Mouse (Mus musculus) kidney, embryonic 15.5 days (tissue): ENCODE measurements at regions not wholly inside any gene's neighbourhood (a gene's known extent, or its start where the extent isn't known, plus 50 kb on each side); places are given as distances from the start of the nearest gene placed in this dataset.

ENCODE experiments used
- ATAC-seq: fragments of 200-750 bp; cut with Nextera tagmentation; replicated peaks from 2 replicates; pipeline ENCODE4 v1.8.0; 2017; ENCODE audit warnings: moderate TSS enrichment; ENCODE audit not compliant: low FRiP score
- H3K27ac ChIP-seq: fragments of 300-500 bp; sonication (generic); 2 replicates; pipeline ENCODE4 v1.5.1; 2015; ENCODE audit warnings: mild to moderate bottlenecking, inconsistent platforms
- H3K27me3 ChIP-seq: fragments of 300-500 bp; sonication (generic); 2 replicates; pipeline ENCODE4 v1.6.1; 2015; ENCODE audit warnings: inconsistent platforms
- H3K36me3 ChIP-seq: fragments of 300-500 bp; sonication (generic); 2 replicates; pipeline ENCODE4 v1.6.1; 2015; ENCODE audit warnings: inconsistent platforms
- H3K4me1 ChIP-seq: fragments of 300-500 bp; sonication (generic); 2 replicates; pipeline ENCODE4 v1.6.1; 2015; ENCODE audit warnings: inconsistent platforms
- H3K4me2 ChIP-seq: fragments of 300-500 bp; sonication (generic); 2 replicates; pipeline ENCODE4 v1.6.1; 2015; ENCODE audit warnings: moderate library complexity, mild to moderate bottlenecking, inconsistent platforms
- H3K4me3 ChIP-seq: fragments of 300-500 bp; sonication (generic); replicated peaks from 2 replicates; pipeline ENCODE4 v1.5.1; 2015; ENCODE audit warnings: mild to moderate bottlenecking, inconsistent platforms
- H3K9ac ChIP-seq: fragments of 300-500 bp; sonication (generic); 2 replicates; pipeline ENCODE4 v1.6.1; 2015; ENCODE audit warnings: mild to moderate bottlenecking, inconsistent platforms
- H3K9me3 ChIP-seq: fragments of 300-500 bp; sonication (generic); replicated peaks from 2 replicates; pipeline ENCODE4 v1.6.1; 2016; ENCODE audit warnings: inconsistent platforms
- WGBS: fragments of 180-500 bp; shearing (Covaris S2); methylation state at CpG from one replicate; pipeline ENCODE4 v1.1.7; 2015; ENCODE audit warnings: mixed read lengths; 5-methylcytosine and 5-hydroxymethylcytosine counted together

- 72% methylated on average over 3 of the region's 3 CpGs for WGBS
- Histone ChIP-seq H3K9me3 (no peaks in the 10 kb centered on the region), H3K36me3 (no peaks in the 10 kb centered on the region), H3K27me3 (no peaks in the 10 kb centered on the region), H3K4me2 (no peak overlapping the region), H3K27ac (no peak overlapping the region), H3K9ac (no peak overlapping the region), H3K4me3 (no peak overlapping the region), H3K4me1 (no peaks in the 10 kb centered on the region)
- no peak for ATAC-seq
Observed at GRCm38 (mm10) chr9:85095234-85095633, 217.3 kb upstream of the Gm11114 start.

- Histone ChIP-seq H3K4me1 (no peaks in the 10 kb centered on the region), H3K9me3 (no peaks in the 10 kb centered on the region), H3K27me3 (no peaks in the 10 kb centered on the region), H3K4me2 (no peak overlapping the region), H3K27ac (no peak overlapping the region), H3K36me3 (no peaks in the 10 kb centered on the region), H3K9ac (no peak overlapping the region), H3K4me3 (no peak overlapping the region)
- no peak for ATAC-seq
- WGBS, result 81% methylated on average over 4 of the region's 4 CpGs
Observed at GRCm38 (mm10) chr9:85096520-85096919, 216.1 kb upstream of the Gm11114 start.

DNA sequence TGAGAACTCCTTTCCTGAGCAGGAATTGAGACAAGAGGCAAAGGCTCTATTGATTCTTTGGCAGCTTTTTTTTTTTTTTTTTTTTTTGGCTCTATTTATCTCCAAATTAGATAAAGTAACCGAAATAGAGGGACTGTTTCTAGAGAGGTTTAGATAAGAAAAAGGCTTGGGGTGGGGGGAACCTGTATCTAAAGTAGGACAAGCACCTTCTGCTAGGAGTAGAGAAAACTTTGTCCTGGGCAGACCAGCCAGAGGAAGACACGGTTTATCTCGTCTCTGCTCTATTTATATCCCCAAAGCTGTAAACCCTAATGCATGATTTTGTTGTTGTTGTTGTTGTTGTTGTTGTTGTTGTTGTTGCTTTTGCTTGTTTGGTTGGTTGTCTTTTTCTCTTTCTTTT, 199.6 kb upstream of the Gm11114 start:
- no peak for ATAC-seq
- Histone ChIP-seq H3K4me1 (no peaks in the 10 kb centered on the region), H3K9ac (no peak overlapping the region), H3K4me3 (no peak overlapping the region), H3K36me3 (no peaks in the 10 kb centered on the region), H3K4me2 (no peak overlapping the region), H3K27ac (no peak overlapping the region), H3K9me3 (no peaks in the 10 kb centered on the region), H3K27me3 (no peaks in the 10 kb centered on the region)
- 69% methylated on average over 3 of the region's 3 CpGs for WGBS

- H3K9ac ChIP-seq, result no peak overlapping the region
- no peak overlapping the region for H3K4me2 ChIP-seq
- no peaks in the 10 kb centered on the region for H3K4me1 ChIP-seq
- 38% methylated on average over 2 of the region's 2 CpGs for WGBS
- no peaks in the 10 kb centered on the region for H3K36me3 ChIP-seq
- no peak for ATAC-seq
- no peaks in the 10 kb centered on the region for H3K9me3 ChIP-seq
- no peak overlapping the region for H3K27ac ChIP-seq
- H3K27me3 ChIP-seq, result no peaks in the 10 kb centered on the region
- no peak overlapping the region for H3K4me3 ChIP-seq
Observed at GRCm38 (mm10) chr9:85114234-85114633, 198.3 kb upstream of the Gm11114 start.

DNA sequence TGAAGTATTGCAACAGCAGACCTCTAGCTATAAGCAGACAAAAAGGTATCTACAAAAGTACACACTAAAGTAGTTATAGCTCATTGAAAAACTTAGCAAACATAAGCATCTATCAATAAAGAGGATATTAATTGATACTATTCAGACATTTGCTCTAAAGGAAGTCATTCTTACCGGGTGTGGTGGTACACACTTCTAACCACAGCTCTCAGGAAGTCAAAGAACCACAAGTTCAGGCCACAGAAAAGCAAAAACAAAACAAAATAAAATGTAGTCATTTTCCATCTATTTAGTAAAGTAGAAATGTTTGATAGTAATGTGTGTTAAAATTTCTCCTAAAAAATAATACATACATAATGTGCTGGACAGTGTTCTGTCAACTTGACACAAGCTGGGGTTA, 192.5 kb upstream of the Gm11114 start:
- Histone ChIP-seq H3K9me3 (no peaks in the 10 kb centered on the region), H3K4me1 (no peaks in the 10 kb centered on the region), H3K36me3 (no peaks in the 10 kb centered on the region), H3K4me3 (no peak overlapping the region), H3K27ac (no peak overlapping the region), H3K4me2 (no peak overlapping the region), H3K9ac (no peak overlapping the region), H3K27me3 (no peaks in the 10 kb centered on the region)
- ATAC-seq, result no peak
- 72% methylated on average over 1 of the region's 1 CpGs for WGBS

- ATAC-seq, result no peak
- Histone ChIP-seq H3K36me3 (no peaks in the 10 kb centered on the region), H3K4me1 (no peaks in the 10 kb centered on the region), H3K27ac (no peak overlapping the region), H3K9ac (no peak overlapping the region), H3K27me3 (no peaks in the 10 kb centered on the region), H3K4me2 (no peak overlapping the region), H3K4me3 (no peak overlapping the region), H3K9me3 (no peaks in the 10 kb centered on the region)
Observed at GRCm38 (mm10) chr9:85121059-85121458, 191.5 kb upstream of the Gm11114 start.

DNA sequence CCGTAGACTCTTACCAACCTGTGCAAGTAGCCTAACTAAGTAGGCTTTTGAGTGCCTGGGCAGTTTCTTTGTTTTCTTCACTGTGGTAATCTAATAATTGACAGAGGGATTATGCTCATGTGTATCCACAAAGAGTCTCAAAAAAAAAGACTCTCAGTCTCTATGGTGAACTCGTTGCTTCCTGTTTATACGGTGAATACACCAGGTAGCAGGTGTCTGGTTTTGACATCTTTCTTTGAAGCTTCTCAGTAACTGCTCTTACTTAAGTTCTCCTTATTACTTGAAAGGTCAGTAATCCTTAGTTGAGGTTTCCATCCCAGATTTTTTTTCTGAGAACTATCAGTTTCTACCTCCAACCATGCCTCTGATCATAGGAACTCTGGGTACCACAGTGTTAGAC, 188.9 kb upstream of the Gm11114 start:
- Histone ChIP-seq H3K27me3 (no peaks in the 10 kb centered on the region), H3K4me1 (no peaks in the 10 kb centered on the region)
- 85% methylated on average over 3 of the region's 3 CpGs for WGBS

GRCm38 (mm10) chr9:85125775-85126174, 186.8 kb upstream of the Gm11114 start:
- 52% methylated on average over 4 of the region's 4 CpGs for WGBS
- Histone ChIP-seq H3K27me3 (no peaks in the 10 kb centered on the region), H3K9me3 (no peaks in the 10 kb centered on the region), H3K4me3 (no peak overlapping the region), H3K27ac (no peak overlapping the region), H3K4me1 (no peaks in the 10 kb centered on the region), H3K4me2 (no peak overlapping the region), H3K36me3 (no peaks in the 10 kb centered on the region), H3K9ac (no peak overlapping the region)
- ATAC-seq, result no peak

More for the DNA sequence above, 188.9 kb upstream of the Gm11114 start:
- Histone ChIP-seq H3K27ac (no peak overlapping the region), H3K9me3 (no peaks in the 10 kb centered on the region), H3K36me3 (no peaks in the 10 kb centered on the region), H3K9ac (no peak overlapping the region), H3K4me3 (no peak overlapping the region), H3K4me2 (no peak overlapping the region)
- ATAC-seq, result no peak

DNA sequence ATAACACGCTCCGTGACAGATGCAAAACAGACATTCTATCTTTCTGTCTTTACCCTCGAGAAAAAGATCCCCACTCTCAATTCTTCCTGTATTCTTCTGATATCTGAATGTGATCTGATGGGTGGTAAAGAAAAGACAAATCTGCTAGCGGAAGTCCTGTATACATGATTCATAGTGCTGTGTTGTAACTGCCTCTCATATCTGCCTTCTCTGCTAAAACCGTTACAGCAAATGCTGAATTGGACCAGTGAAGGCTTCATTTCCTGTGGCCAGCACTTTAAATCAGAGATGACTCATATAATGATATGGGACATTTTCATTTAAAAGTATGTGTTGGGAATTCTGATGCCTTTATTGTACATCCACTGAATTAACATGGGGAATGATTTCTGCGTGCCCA, 186.0 kb upstream of the Gm11114 start:
- no peak for ATAC-seq
- Histone ChIP-seq H3K4me2 (no peak overlapping the region), H3K4me1 (no peaks in the 10 kb centered on the region), H3K9ac (no peak overlapping the region), H3K9me3 (no peaks in the 10 kb centered on the region), H3K27ac (no peak overlapping the region), H3K4me3 (no peak overlapping the region), H3K27me3 (no peaks in the 10 kb centered on the region), H3K36me3 (no peaks in the 10 kb centered on the region)
- 77% methylated on average over 6 of the region's 6 CpGs for WGBS

- WGBS, result 59% methylated on average over 4 of the region's 4 CpGs
- no peaks in the 10 kb centered on the region for H3K4me1 ChIP-seq
- no peaks in the 10 kb centered on the region for H3K9me3 ChIP-seq
- H3K36me3 ChIP-seq, result no peaks in the 10 kb centered on the region
- H3K27me3 ChIP-seq, result no peaks in the 10 kb centered on the region
- no peak overlapping the region for H3K4me2 ChIP-seq
- no peak; the same call in 1 of the 2 replicates for ATAC-seq
- no peak overlapping the region for H3K9ac ChIP-seq
- H3K4me3 ChIP-seq, result no peak overlapping the region
- no peak overlapping the region for H3K27ac ChIP-seq
Observed at GRCm38 (mm10) chr9:85127107-85127506, 185.5 kb upstream of the Gm11114 start.

- H3K4me2 ChIP-seq, result no peak overlapping the region
- H3K9me3 ChIP-seq, result no peaks in the 10 kb centered on the region
- H3K9ac ChIP-seq, result no peak overlapping the region
- WGBS, result 81% methylated on average over 1 of the region's 1 CpGs
- no peaks in the 10 kb centered on the region for H3K4me1 ChIP-seq
- no peak overlapping the region for H3K27ac ChIP-seq
- H3K36me3 ChIP-seq, result no peaks in the 10 kb centered on the region
- H3K27me3 ChIP-seq, result no peaks in the 10 kb centered on the region
- no peak overlapping the region for H3K4me3 ChIP-seq
- ATAC-seq, result no peak
Observed at GRCm38 (mm10) chr9:85134900-85135299, 177.7 kb upstream of the Gm11114 start.

- 55% methylated on average over 6 of the region's 6 CpGs for WGBS
- Histone ChIP-seq H3K9me3 (no peaks in the 10 kb centered on the region), H3K27me3 (no peaks in the 10 kb centered on the region), H3K27ac (no peak overlapping the region), H3K9ac (no peak overlapping the region), H3K4me1 (no peaks in the 10 kb centered on the region), H3K4me3 (no peak overlapping the region), H3K36me3 (no peaks in the 10 kb centered on the region), H3K4me2 (no peak overlapping the region)
- no peak for ATAC-seq
Observed at GRCm38 (mm10) chr9:85136715-85137582, 175.6 kb upstream of the Gm11114 start.

DNA sequence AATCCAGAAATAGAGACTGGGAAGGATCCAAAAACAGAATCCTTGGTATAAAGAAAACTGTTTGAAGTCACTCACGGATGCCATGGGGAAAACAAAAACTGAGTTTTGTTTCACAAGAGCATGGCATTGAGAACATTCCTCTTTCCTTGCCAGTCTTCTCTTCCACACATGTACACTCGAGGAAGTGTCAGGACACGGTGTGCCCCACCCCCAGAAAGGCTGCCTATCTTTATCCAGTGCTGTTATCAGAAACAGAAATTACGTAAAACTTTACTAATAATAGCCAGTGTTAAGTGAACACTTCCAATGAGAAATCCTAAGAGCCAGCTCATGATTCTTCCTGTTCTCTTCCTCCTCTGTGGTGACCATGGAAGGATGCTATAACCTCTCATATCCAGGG, 172.7 kb upstream of the Gm11114 start:
- Histone ChIP-seq H3K4me1 (no peaks in the 10 kb centered on the region), H3K4me3 (no peak overlapping the region), H3K9ac (no peak overlapping the region), H3K36me3 (no peaks in the 10 kb centered on the region), H3K27ac (no peak overlapping the region), H3K4me2 (no peak overlapping the region), H3K9me3 (no peaks in the 10 kb centered on the region), H3K27me3 (no peaks in the 10 kb centered on the region)
- 75% methylated on average over 4 of the region's 4 CpGs for WGBS
- no peak for ATAC-seq
